Mouse (Mus musculus) lung, adult 10 weeks (tissue): ENCODE data around the gene Orm1. TPM values are rescaled to one million over a fixed set of nuclear protein-coding genes. Genes with fewer than 3 reads are reported as not detected.

ENCODE experiments used
- polyA plus RNA-seq: library from polyadenylated mRNA; stranded (reverse); fragments of 350-450 nt; fragmentation: Illumina TruSeq; extraction: RNeasy Lipid Tissue Mini Kit (QIAGEN cat#74804); gene quantifications from one replicate; pipeline ENCODE4 v1.2.3, GENCODE M21; 2014; ENCODE audit warnings: low read depth, low replicate concordance; ENCODE audit not compliant: insufficient read depth

Orm1 gene
- 8.2 TPM for polyA plus RNA-seq

GRCm38 (mm10) chr4:63344295-63344694, at the start of gene Orm1:
TSS of gene Orm1 (plus strand) at chr4:63344560.

GRCm38 (mm10) chr4:63355877-63356665, 11.7 kb downstream of the Orm1 start, which contains the start of gene Orm3:
TSS of gene Orm3 (plus strand) at chr4:63356162.

GRCm38 (mm10) chr4:63362150-63362549, 17.8 kb downstream of the Orm1 start, which contains the start of gene Orm2:
TSS of gene Orm2 (plus strand) at chr4:63362449.

Other genes with a start within 250 kb of the Orm1 start
- gene Ambp, start 189.8 kb upstream of the Orm1 start, polyA plus RNA-seq, result 0.19 TPM
- not detected for gene Kif12, start 172.4 kb upstream of the Orm1 start, polyA plus RNA-seq
- 3.7 TPM for gene Col27a1, start 130.6 kb upstream of the Orm1 start, polyA plus RNA-seq
- 0.92 TPM for gene Orm3, start 11.6 kb downstream of the Orm1 start, polyA plus RNA-seq
- not detected for gene Orm2, start 17.9 kb downstream of the Orm1 start, polyA plus RNA-seq
- 11.0 TPM for gene Akna, start 58.8 kb downstream of the Orm1 start, polyA plus RNA-seq
- gene Whrn, start 151.4 kb downstream of the Orm1 start, polyA plus RNA-seq, result 1.6 TPM
- 276 TPM for gene Atp6v1g1, start 200.2 kb downstream of the Orm1 start, polyA plus RNA-seq
- gene Tmem268, start 214.2 kb downstream of the Orm1 start, polyA plus RNA-seq, result 5.9 TPM